ENCODE assay signal across 8 mouse cellular contexts in the genomic region with DNA sequence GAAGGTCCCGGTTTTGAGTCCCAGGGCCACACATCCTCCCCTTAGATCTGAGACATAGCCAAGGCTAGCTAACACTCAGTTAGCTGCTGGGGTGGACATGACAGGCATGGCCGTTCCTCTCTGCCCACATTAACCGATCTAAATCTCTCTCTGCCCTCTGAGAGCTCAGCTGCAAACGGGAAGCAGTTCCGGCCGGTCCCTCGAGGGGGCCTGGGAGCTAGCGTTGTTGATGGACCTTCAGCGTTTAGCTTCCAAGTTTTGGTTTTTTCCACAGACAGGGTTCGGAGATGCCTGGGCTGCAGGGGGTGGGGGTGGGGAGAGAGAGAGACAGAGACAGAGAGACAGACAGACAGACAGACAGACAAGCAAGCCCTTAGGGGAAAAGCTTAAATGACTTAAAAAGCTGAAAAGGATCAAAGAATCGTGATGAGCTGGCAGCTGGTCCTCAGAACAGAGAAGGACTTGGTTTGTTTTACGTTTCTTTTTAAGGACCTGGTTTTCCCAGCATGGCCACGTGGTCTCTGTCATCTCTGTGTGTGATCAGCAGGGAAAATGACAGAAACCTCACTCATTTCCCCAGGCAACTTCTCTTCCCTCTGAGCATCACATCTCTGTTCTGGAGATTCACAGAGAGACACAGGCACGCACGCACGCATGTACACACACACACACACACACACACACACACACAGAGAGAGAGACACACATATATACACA. TPM values are rescaled to one million over a fixed set of nuclear protein-coding genes. Genes with fewer than 3 reads are reported as not detected.
DNase-seq lines count a peak whose midpoint lies in the region; ATAC-seq lines count a peak whose summit lies in the region.

No protein-coding gene starts in this region.

- no peaks in the 10 kb centered on the region for H3K36me3 ChIP-seq in forebrain, embryonic 12.5 days (replicated peaks)
- H3K36me3 ChIP-seq in neural tube, embryonic 11.5 days (ENCODE audit: control insufficient read depth, insufficient read depth, low read length), result no peaks in the 10 kb centered on the region

- 24% methylated on average over 16 of the region's 16 CpGs for WGBS in forebrain, embryonic 12.5 days
- 27% methylated on average over 16 of the region's 16 CpGs for WGBS in neural tube, embryonic 11.5 days

- H3K4me2 ChIP-seq in forebrain, embryonic 12.5 days, result peak overlapping the region; percentile 23; the same call in 1 of the 2 replicates
- H3K4me2 ChIP-seq in neural tube, embryonic 11.5 days (ENCODE audit: low read depth), result no peak overlapping the region

- 0 out of 2 replicates have a peak overlapping the region, but pooled peaks have one; percentile 12 for H3K9ac ChIP-seq in forebrain, embryonic 12.5 days
- no peak overlapping the region for H3K9ac ChIP-seq in neural tube, embryonic 11.5 days (ENCODE audit: low read length)

- peaks cover 5% of the 10 kb centered on the region; the same call in 1 of the 2 replicates for H3K4me1 ChIP-seq in forebrain, embryonic 12.5 days
- H3K4me1 ChIP-seq in neural tube, embryonic 11.5 days (ENCODE audit: control insufficient read depth, insufficient read depth, low read length), result 0 out of 2 replicates have a peak, but pooled peaks cover 2% of the 10 kb centered on the region

- no peak for ATAC-seq in forebrain, embryonic 12.5 days (ENCODE audit: low FRiP score)
- peak; percentile 42 for ATAC-seq in inflammation-experienced regulatory T-cells, adult 6 months
- ATAC-seq in neural tube, embryonic 11.5 days (ENCODE audit: insufficient read depth, low FRiP score, low TSS enrichment), result no peak

- H3K9me3 ChIP-seq in forebrain, embryonic 12.5 days, result no peaks in the 10 kb centered on the region
- no peaks in the 10 kb centered on the region for H3K9me3 ChIP-seq in neural tube, embryonic 11.5 days (ENCODE audit: control insufficient read depth, low read length)

- DNase-seq in layer of hippocampus, postnatal 14 days (ENCODE audit: low spot score in 2 of 2), result peak; percentile 16 to 17
- DNase-seq in layer of hippocampus, adult 9-10 months (ENCODE audit: low spot score), result no peak
- peak; percentile 62 for DNase-seq in ZHBTc4 (ENCODE audit: low read depth, low spot score)
- peak; percentile 22 to 29 for DNase-seq in lung, adult 18-20 months
- peak; percentile 73 for DNase-seq in neural tube, embryonic 11.5 days (ENCODE audit: low spot score)
- peak; percentile 78 for DNase-seq in thymus, postnatal 4 days

- H3K27ac ChIP-seq in forebrain, embryonic 12.5 days, result no peak overlapping the region
- no peak overlapping the region for H3K27ac ChIP-seq in neural tube, embryonic 11.5 days (ENCODE audit: low read depth, low read length)

- H3K27me3 ChIP-seq in forebrain, embryonic 12.5 days, result peaks cover 10% of the 10 kb centered on the region
- no peaks in the 10 kb centered on the region for H3K27me3 ChIP-seq in neural tube, embryonic 11.5 days (ENCODE audit: control insufficient read depth, insufficient read depth, low read length)

- H3K4me3 ChIP-seq in forebrain, embryonic 12.5 days (replicated peaks), result no peak overlapping the region
- no peak overlapping the region for H3K4me3 ChIP-seq in neural tube, embryonic 11.5 days (ENCODE audit: low read depth, low read length)

RNA-seq across cellular contexts. Expression of gene Myo1h, which starts 35.0 kb away (rescaled TPM):
- total RNA-seq in layer of hippocampus, postnatal 14 days (2021), result under 1 TPM; 0.74 to 0.98 TPM
- polyA plus RNA-seq in forebrain, embryonic 12.5 days (2016; fragmentation: Nextera tagmentation; extraction: Ambion mirVana), result 1.00 and 1.0 TPM in 2 replicates
- 1 to 10 TPM; 1.5 to 4.3 (median 2.9) TPM for polyA plus RNA-seq in inflammation-experienced regulatory T-cells, adult 6 months (2017; shearing (Covaris generic))
- polyA plus RNA-seq in neural tube, embryonic 11.5 days (2014; fragmentation: Nextera tagmentation; extraction: Ambion mirVana), result 0.26 and 0.42 TPM in 2 replicates

RNA-seq across cellular contexts. Expression of gene Foxn4, which starts 50.3 kb away (rescaled TPM):
- under 1 TPM in 1 of 2 experiments, not detected in 1; 0.12 TPM for total RNA-seq in layer of hippocampus, postnatal 14 days (2021)
- 0.41 and 0.82 TPM in 2 replicates for polyA plus RNA-seq in forebrain, embryonic 12.5 days (2016; fragmentation: Nextera tagmentation; extraction: Ambion mirVana)
- polyA plus RNA-seq in inflammation-experienced regulatory T-cells, adult 6 months (2017; shearing (Covaris generic)), result not detected
- polyA plus RNA-seq in neural tube, embryonic 11.5 days (2014; fragmentation: Nextera tagmentation; extraction: Ambion mirVana), result 1.7 and 1.9 TPM in 2 replicates

RNA-seq across cellular contexts. Expression of gene Kctd10, which starts 56.4 kb away (rescaled TPM):
- total RNA-seq in layer of hippocampus, postnatal 14 days (2021), result 10 to 100 TPM; 37.6 to 41.4 TPM
- polyA plus RNA-seq in forebrain, embryonic 12.5 days (2016; fragmentation: Nextera tagmentation; extraction: Ambion mirVana), result 93.1 and 94.6 TPM in 2 replicates
- 10 to 100 TPM; 57.7 to 73.7 (median 61.6) TPM for polyA plus RNA-seq in inflammation-experienced regulatory T-cells, adult 6 months (2017; shearing (Covaris generic))
- polyA plus RNA-seq in neural tube, embryonic 11.5 days (2014; fragmentation: Nextera tagmentation; extraction: Ambion mirVana), result 109 and 120 TPM in 2 replicates

RNA-seq across cellular contexts. Expression of gene Ube3b, which starts 56.5 kb away (rescaled TPM):
- total RNA-seq in layer of hippocampus, postnatal 14 days (2021), result 10 to 100 TPM; 72.6 to 85.0 TPM
- polyA plus RNA-seq in forebrain, embryonic 12.5 days (2016; fragmentation: Nextera tagmentation; extraction: Ambion mirVana), result 53.7 and 60.1 TPM in 2 replicates
- 10 to 100 TPM; 23.0 to 29.2 (median 28.0) TPM for polyA plus RNA-seq in inflammation-experienced regulatory T-cells, adult 6 months (2017; shearing (Covaris generic))
- 57.5 and 60.5 TPM in 2 replicates for polyA plus RNA-seq in neural tube, embryonic 11.5 days (2014; fragmentation: Nextera tagmentation; extraction: Ambion mirVana)
